Mouse (Mus musculus): ENCODE data around the gene Dnmt3b.
A peak's percentile ranks its signal among the peaks of the same experiment; 100 is the strongest.
"Not testable (repeated sequence)": the region's sequence is repeated elsewhere in the genome, so short reads cannot be mapped to it uniquely, and the experiment has no call there.

Gene Dnmt3b

GRCm38 (mm10) chr2:153633259-153633658 lies 16.0 kb upstream of the Dnmt3b start:
- no peak for DNase-seq (ENCODE audit: low read depth in 1 of 2, low spot score in 2 of 2)

GRCm38 (mm10) chr2:153638977-153639680 lies 10.1 kb upstream of the Dnmt3b start:
- no peak for DNase-seq (ENCODE audit: low read depth in 1 of 2, low spot score in 2 of 2)

- no peak for DNase-seq (ENCODE audit: low read depth in 1 of 2, low spot score in 2 of 2)
Measured at GRCm38 (mm10) chr2:153642496-153642895, 6.8 kb upstream of the Dnmt3b start.

- no peak for DNase-seq (ENCODE audit: low read depth in 1 of 2, low spot score in 2 of 2)
Measured at GRCm38 (mm10) chr2:153642999-153643398, 6.3 kb upstream of the Dnmt3b start.

- no peak for DNase-seq (ENCODE audit: low read depth in 1 of 2, low spot score in 2 of 2)
Measured at GRCm38 (mm10) chr2:153648773-153649297, 415 bp upstream of the Dnmt3b start.

- no peak for DNase-seq (ENCODE audit: low read depth in 1 of 2, low spot score in 2 of 2)
Measured at GRCm38 (mm10) chr2:153650014-153650687, 901 bp downstream of the Dnmt3b start.

GRCm38 (mm10) chr2:153651681-153652080 lies 2.4 kb downstream of the Dnmt3b start:
- DNase-seq (ENCODE audit: low read depth in 1 of 2, low spot score in 2 of 2) = no peak

- DNase-seq (ENCODE audit: low read depth in 1 of 2, low spot score in 2 of 2) = not testable (repeated sequence)
Measured at GRCm38 (mm10) chr2:153657659-153658058, 8.4 kb downstream of the Dnmt3b start.

GRCm38 (mm10) chr2:153660616-153661015 lies 11.4 kb downstream of the Dnmt3b start:
- no peak for DNase-seq (ENCODE audit: low read depth in 1 of 2, low spot score in 2 of 2)

- no peak for DNase-seq (ENCODE audit: low read depth in 1 of 2, low spot score in 2 of 2)
Measured at GRCm38 (mm10) chr2:153665401-153665800, 16.2 kb downstream of the Dnmt3b start.

GRCm38 (mm10) chr2:153668754-153669376 lies 19.6 kb downstream of the Dnmt3b start:
- no peak for DNase-seq (ENCODE audit: low read depth in 1 of 2, low spot score in 2 of 2)

GRCm38 (mm10) chr2:153670111-153670510 lies 20.9 kb downstream of the Dnmt3b start:
- DNase-seq (ENCODE audit: low read depth in 1 of 2, low spot score in 2 of 2) = no peak

- no peak for DNase-seq (ENCODE audit: low read depth in 1 of 2, low spot score in 2 of 2)
Measured at GRCm38 (mm10) chr2:153672619-153673018, 23.4 kb downstream of the Dnmt3b start.

- DNase-seq (ENCODE audit: low read depth in 1 of 2, low spot score in 2 of 2) = not testable (repeated sequence)
Measured at GRCm38 (mm10) chr2:153675364-153675763, 26.1 kb downstream of the Dnmt3b start.

GRCm38 (mm10) chr2:153676944-153677343 lies 27.7 kb downstream of the Dnmt3b start:
- DNase-seq (ENCODE audit: low read depth in 1 of 2, low spot score in 2 of 2) = no peak

- no peak for DNase-seq (ENCODE audit: low read depth in 1 of 2, low spot score in 2 of 2)
Measured at GRCm38 (mm10) chr2:153677550-153677949, 28.3 kb downstream of the Dnmt3b start.

GRCm38 (mm10) chr2:153679959-153680358 lies 30.7 kb downstream of the Dnmt3b start:
- DNase-seq (ENCODE audit: low read depth in 1 of 2, low spot score in 2 of 2) = no peak

- DNase-seq (ENCODE audit: low read depth in 1 of 2, low spot score in 2 of 2) = not testable (repeated sequence)
Measured at GRCm38 (mm10) chr2:153693413-153693812, 44.2 kb downstream of the Dnmt3b start.

- DNase-seq (ENCODE audit: low read depth in 1 of 2, low spot score in 2 of 2) = peak; percentile 8 to 28
Measured at GRCm38 (mm10) chr2:153694462-153695085, 45.3 kb downstream of the Dnmt3b start.

- no peak for DNase-seq (ENCODE audit: low read depth in 1 of 2, low spot score in 2 of 2)
Measured at GRCm38 (mm10) chr2:153696352-153696751, 47.1 kb downstream of the Dnmt3b start, which contains the start of gene Dnmt3c. Gene Dnmt3c, plus strand, starts transcription at chr2:153696652.

- DNase-seq (ENCODE audit: low read depth in 1 of 2, low spot score in 2 of 2) = no peak
Measured at GRCm38 (mm10) chr2:153703389-153703788, 54.1 kb downstream of the Dnmt3b start.
